Mouse (Mus musculus) forebrain, embryonic 12.5 days (tissue): ENCODE measurements around the gene B4gat1. TPM values are rescaled to one million over a fixed set of nuclear protein-coding genes. Genes with fewer than 3 reads are reported as not detected.

ENCODE experiments used
- ATAC-seq: fragments of 200-750 bp; cut with Nextera tagmentation; 2 replicates; pipeline ENCODE4 v1.8.0; 2017; ENCODE audit warnings: moderate TSS enrichment; ENCODE audit not compliant: low FRiP score
- H3K27ac ChIP-seq: fragments of 300-500 bp; sonication (generic); 2 replicates; pipeline ENCODE4 v1.5.1; 2016; ENCODE audit warnings: mild to moderate bottlenecking
- H3K27me3 ChIP-seq: fragments of 300-500 bp; sonication (generic); 2 replicates; pipeline ENCODE4 v1.6.1; 2016; ENCODE audit warnings: mild to moderate bottlenecking
- H3K36me3 ChIP-seq: fragments of 300-500 bp; sonication (generic); replicated peaks from 2 replicates; pipeline ENCODE4 v1.6.1; 2016; ENCODE audit warnings: mild to moderate bottlenecking
- H3K4me1 ChIP-seq: fragments of 300-500 bp; sonication (generic); 2 replicates; pipeline ENCODE4 v1.6.1; 2016
- H3K4me2 ChIP-seq: fragments of 300-500 bp; sonication (generic); 2 replicates; pipeline ENCODE4 v1.6.1; 2016; ENCODE audit warnings: mild to moderate bottlenecking, moderate library complexity
- H3K4me3 ChIP-seq: fragments of 300-500 bp; sonication (generic); replicated peaks from 2 replicates; pipeline ENCODE4 v1.5.1; 2016; ENCODE audit warnings: mild to moderate bottlenecking
- H3K9ac ChIP-seq: fragments of 300-500 bp; sonication (generic); 2 replicates; pipeline ENCODE4 v1.6.1; 2016; ENCODE audit warnings: mild to moderate bottlenecking
- H3K9me3 ChIP-seq: fragments of 300-500 bp; sonication (generic); 2 replicates; pipeline ENCODE4 v1.6.1; 2016
- WGBS: fragments of 180-500 bp; shearing (Covaris S2); methylation state at CpG from one replicate; pipeline ENCODE4 v1.1.7; 2016; 5-methylcytosine and 5-hydroxymethylcytosine counted together
- polyA plus RNA-seq: library from polyadenylated mRNA; unstranded; fragments of >200 nt; fragmentation: Nextera tagmentation; extraction: Ambion mirVana; gene quantifications from 2 replicates; pipeline ENCODE4 v1.2.1, GENCODE M21; 2016

The B4gat1 gene
- polyA plus RNA-seq, 1 experiment from 2014 or later, result 37.6 TPM

DNA sequence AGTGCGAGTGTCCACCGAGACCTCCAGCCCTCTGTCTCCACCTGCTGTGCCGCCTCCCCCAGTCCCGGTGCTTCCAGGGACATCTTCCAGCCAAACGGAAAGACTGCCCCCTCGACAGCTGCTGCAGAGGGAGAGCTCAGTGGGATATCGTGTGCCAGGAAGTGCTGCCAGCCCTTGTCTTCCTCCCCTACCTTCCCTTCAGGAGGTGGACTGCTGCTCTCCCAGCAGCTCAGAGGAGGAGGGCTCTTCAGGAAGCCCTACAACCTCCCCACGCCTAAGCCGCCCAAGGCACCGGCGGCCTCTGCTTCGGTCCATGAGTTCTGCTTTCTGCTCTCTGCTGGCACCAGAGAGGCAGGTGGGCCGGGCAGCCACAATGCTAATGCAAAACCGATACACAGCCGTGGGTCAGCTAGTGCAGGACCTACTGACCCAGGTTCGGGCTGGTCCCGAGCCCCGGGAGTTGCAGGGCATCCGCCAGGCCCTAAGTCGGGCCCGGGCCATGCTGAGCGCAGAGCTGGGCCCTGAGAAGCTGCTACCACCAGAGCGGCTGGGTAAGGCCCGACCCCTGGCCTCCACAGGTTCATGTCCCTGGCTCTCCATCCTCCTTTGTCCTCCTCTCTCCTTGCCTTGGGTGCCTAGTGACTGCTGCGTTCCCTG, 13.7 kb downstream of the B4gat1 start:
- 36% methylated on average over 25 of the region's 25 CpGs for WGBS
- Histone ChIP-seq H3K4me2 (no peak overlapping the region), H3K36me3 (peaks cover 24% of the 10 kb centered on the region), H3K9ac (no peak overlapping the region), H3K27ac (no peak overlapping the region), H3K4me1 (peaks cover 29% of the 10 kb centered on the region), H3K27me3 (peaks cover 51% of the 10 kb centered on the region), H3K9me3 (no peaks in the 10 kb centered on the region), H3K4me3 (no peak overlapping the region; the same call in 1 of the 2 replicates)
- ATAC-seq, result no peak

DNA sequence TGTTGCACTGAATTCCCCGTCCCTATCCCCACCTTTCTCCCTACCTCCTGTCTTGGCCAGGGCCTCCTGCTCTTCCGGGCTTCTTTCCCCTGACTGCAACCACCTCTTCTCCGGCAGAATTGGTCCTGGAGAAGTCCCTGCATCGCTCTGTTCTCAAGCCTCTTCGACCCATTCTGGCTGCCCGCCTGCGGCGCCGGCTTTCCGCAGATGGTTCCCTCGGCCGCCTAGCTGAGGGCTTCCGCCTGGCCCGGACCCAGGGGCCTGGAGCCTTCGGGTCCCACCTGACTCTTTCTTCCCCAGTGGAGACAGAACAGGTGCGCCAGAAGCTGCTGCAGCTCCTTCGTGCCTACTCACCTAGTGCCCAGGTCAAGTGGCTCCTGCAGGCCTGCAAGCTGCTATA, 14.2 kb downstream of the B4gat1 start:
- Histone ChIP-seq H3K4me3 (no peak overlapping the region), H3K4me1 (peaks cover 30% of the 10 kb centered on the region)
- 63% methylated on average over 17 of the region's 17 CpGs for WGBS

DNA sequence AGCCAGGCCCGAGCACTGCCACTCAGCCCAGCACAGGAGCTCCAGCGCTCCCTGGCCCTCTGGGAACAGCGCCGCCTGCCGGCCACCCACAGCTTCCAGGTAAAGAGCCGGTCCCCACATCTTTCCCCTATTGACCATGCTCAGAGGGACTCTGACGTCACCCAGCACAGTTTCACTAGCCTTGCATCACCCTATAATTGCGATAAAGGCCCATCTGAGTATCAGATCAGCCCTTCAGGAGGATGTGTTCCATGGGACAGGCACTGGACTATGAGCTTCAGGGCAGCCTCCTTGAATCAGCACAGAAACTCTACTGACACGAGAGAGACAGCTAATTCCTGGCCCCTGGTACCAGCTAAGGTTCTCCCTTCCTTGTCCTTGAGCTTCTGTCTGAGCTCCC, 15.3 kb downstream of the B4gat1 start:
- Histone ChIP-seq H3K4me1 (peaks cover 40% of the 10 kb centered on the region), H3K9me3 (no peaks in the 10 kb centered on the region), H3K4me2 (no peak overlapping the region), H3K36me3 (peaks cover 9% of the 10 kb centered on the region), H3K4me3 (no peak overlapping the region), H3K27ac (no peak overlapping the region), H3K27me3 (peaks cover 61% of the 10 kb centered on the region), H3K9ac (no peak overlapping the region)
- 23% methylated on average over 9 of the region's 9 CpGs for WGBS
- ATAC-seq, result no peak

More for the DNA sequence above, 14.2 kb downstream of the B4gat1 start:
- Histone ChIP-seq H3K27ac (no peak overlapping the region), H3K36me3 (peaks cover 19% of the 10 kb centered on the region), H3K9me3 (no peaks in the 10 kb centered on the region), H3K27me3 (peaks cover 55% of the 10 kb centered on the region), H3K9ac (no peak overlapping the region), H3K4me2 (no peak overlapping the region)
- no peak for ATAC-seq

DNA sequence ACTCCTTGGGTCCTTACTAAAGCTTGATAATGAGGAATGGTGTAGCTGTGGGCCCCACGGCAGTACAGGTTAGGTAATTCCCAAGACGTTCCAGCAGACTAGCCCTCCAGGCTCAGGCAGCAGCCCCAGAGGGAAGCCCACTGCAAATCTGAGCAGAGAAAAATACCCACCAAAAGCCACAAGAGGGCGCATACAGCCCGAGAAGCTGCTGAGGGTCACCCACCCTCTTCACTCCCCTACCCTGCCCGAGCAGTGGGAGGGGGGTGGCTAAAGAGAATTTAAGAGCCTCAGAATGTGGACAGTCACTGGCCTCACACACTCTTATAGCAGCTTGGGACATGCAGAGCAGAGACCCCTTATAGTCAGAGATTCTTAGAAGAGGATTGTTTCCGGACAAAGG, 17.6 kb downstream of the B4gat1 start:
- 7% methylated on average over 6 of the region's 6 CpGs for WGBS
- ATAC-seq, result peak; percentile 61
- H3K9ac ChIP-seq, result no peak overlapping the region
- H3K4me2 ChIP-seq, result no peak overlapping the region
- no peak overlapping the region for H3K27ac ChIP-seq
- no peaks in the 10 kb centered on the region for H3K9me3 ChIP-seq
- no peaks in the 10 kb centered on the region for H3K36me3 ChIP-seq
- peaks cover 46% of the 10 kb centered on the region for H3K27me3 ChIP-seq
- no peak overlapping the region for H3K4me3 ChIP-seq
- H3K4me1 ChIP-seq, result peaks cover 42% of the 10 kb centered on the region

DNA sequence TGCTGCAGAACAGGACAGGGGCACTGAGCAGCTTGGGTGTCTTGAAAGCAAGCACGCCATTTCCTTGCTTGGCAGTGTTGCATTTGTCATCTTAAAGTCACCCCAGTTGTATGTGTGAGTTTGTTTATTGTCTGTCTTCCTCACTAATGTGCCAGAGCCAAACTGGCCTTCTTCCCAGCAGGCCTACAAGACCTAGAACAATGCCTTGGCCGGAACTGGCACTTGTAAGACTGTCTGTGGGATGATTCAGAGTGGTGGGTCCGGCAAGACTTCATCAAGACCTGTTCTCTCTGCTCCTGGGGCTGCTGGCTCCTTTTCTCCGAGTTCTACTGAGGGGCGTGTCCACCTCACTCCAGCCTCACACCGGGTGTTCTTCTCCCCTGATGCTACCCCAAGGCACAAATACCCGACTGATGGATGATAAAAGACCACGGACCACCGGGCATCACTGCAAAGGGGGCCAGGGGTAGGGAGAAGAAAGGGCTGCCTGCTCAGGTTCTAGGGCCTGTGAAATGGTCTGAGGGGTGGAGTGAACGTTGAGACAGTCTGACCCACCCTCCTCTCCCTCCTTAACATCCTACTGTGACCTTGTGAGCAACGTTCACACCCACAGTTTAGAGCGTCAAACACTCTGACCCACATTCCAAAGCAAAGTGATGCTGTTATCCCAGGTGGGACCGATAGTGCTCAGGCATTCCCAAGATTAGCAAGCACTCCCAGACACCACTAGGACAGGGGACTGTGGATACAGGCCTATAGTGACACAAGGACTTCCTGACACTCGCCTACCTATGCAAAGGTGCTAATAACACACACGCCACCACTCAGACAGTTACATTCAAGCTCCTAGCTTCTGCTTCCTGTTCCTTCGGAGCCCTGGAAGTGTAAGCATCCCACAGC, 19.5 kb downstream of the B4gat1 start:
- ATAC-seq, result no peak
- H3K27ac ChIP-seq, result no peak overlapping the region
- no peak overlapping the region for H3K4me2 ChIP-seq
- 24% methylated on average over 16 of the region's 16 CpGs for WGBS
- H3K4me1 ChIP-seq, result peaks cover 39% of the 10 kb centered on the region
- H3K27me3 ChIP-seq, result peaks cover 33% of the 10 kb centered on the region
- no peaks in the 10 kb centered on the region for H3K36me3 ChIP-seq
- no peak overlapping the region for H3K4me3 ChIP-seq
- H3K9me3 ChIP-seq, result no peaks in the 10 kb centered on the region
- H3K9ac ChIP-seq, result 0 out of 2 replicates have a peak overlapping the region, but pooled peaks have one; percentile 25

DNA sequence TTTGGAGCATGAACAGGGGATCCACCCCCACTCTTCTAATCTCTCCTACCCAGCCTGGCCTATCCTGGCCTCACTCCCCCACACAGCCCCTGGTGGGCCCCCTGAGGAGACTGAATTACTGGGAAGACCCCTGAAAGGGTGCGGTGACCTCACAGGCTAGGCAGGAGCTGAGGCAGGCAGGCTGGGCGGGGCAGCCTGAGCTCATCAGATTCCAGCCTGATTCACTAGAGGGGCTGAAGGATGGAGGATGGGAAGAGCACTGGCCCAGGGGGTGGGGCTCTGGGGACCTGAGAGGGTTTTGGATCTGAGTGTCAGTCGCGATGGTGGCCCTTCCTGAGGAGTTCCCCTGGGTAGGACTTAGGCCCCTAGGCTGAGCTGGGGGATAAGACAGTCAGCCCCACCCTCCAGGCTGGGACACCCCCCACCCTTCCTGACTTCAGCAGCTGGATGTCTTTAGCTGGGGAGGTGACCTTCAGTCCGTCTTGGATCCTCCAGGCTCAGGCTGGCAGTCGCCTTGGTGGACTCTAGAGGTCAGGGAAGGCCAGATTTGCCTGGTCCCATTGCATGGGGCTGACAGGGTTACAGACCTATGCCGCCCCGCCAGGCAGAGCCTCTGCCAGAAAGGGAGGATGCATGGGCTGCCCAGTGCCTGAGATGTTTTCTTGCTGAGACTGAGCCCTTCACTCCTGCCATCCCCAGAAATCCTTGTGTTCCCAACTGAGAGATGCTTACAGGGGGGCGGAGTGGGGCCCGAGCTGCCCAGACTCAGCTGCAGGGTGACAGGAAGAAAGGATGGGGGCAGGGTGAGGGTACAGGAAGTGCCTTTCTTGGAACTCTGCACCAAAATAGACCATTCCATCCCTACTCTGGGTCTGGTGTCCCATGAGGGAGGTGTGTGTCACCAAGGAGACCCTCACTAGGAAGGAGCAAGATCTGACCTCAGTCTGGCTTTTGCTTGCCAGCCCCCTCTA, 20.5 kb downstream of the B4gat1 start:
- H3K27me3 ChIP-seq, result peaks cover 23% of the 10 kb centered on the region
- no peak for ATAC-seq
- H3K9ac ChIP-seq, result peak overlapping the region; percentile 25; the same call in 1 of the 2 replicates
- peaks cover 39% of the 10 kb centered on the region for H3K4me1 ChIP-seq
- no peak overlapping the region; the same call in 1 of the 2 replicates for H3K4me3 ChIP-seq
- no peaks in the 10 kb centered on the region for H3K36me3 ChIP-seq
- no peak overlapping the region for H3K4me2 ChIP-seq
- no peaks in the 10 kb centered on the region for H3K9me3 ChIP-seq
- H3K27ac ChIP-seq, result no peak overlapping the region
- 10% methylated on average over 10 of the region's 10 CpGs for WGBS

DNA sequence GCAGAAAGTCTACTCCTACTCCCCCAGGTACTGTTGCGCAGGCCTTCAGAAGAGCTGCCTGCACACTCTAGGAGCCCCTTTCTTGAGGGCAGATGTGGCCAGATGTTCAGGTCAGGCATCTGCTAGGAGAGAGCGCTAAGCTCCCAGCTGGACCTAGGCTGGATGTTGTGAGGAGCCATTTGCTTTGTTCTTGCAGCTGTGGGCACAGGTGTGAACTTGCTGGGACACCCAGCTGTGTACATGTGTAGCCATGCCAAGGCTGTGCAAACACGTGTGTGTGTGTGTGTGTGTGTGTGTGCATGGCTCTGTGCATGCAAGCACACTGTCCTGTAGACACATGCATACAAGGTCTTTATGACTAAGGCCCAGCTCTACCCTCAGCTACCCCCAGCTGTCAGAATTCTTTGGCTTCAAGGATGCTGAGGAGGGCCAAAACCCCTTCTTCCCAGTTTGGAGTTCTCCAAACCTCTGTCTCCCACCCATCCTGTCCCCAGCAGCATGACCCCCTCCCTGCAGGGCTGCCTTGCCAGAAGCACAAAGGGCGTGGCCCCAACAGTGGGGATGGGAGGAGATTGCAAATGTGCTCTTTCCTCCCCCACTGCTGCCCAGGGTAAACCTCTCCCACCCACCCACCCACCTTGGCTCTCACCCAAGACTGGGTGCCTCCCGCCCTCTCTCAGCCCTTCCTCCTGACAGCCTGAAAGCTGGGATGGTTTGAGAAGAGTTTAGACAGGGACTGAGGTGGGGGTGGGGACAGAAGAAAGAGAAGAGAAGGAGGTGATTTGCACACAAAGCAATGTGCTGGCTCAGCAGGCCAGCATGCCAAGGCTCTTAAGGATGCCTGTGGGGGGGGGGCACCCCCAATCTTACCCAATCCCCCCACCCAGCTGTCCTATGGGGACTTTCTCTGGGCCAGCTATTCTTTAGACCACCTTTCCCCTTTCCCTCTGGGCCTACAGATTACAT, 22.0 kb downstream of the B4gat1 start:
- no peak overlapping the region for H3K4me3 ChIP-seq
- WGBS, result 40% methylated on average over 5 of the region's 5 CpGs
- H3K27ac ChIP-seq, result no peak overlapping the region
- peak overlapping the region; percentile 21; the same call in 1 of the 2 replicates for H3K9ac ChIP-seq
- peaks cover 39% of the 10 kb centered on the region for H3K4me1 ChIP-seq
- H3K4me2 ChIP-seq, result no peak overlapping the region
- no peaks in the 10 kb centered on the region for H3K36me3 ChIP-seq
- peaks cover 32% of the 10 kb centered on the region for H3K27me3 ChIP-seq
- no peak for ATAC-seq
- H3K9me3 ChIP-seq, result no peaks in the 10 kb centered on the region

DNA sequence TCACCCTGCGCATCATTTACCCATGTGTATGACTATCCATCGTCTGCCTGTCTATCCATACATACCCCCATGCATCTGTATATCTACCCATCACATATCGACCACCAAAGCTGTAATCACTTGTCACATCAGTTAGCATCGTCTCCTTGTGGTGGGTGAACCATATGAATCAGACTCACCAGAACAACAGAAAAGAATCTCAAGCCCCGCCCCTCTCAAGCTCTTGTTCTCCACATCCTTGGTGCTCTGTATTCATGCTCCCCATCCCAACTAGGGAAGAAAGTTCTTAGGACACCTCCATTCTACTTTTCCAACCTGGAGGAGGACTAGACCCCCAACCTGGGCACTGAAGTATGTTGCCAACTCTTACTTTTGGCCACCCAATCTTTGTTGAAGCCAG, 23.4 kb downstream of the B4gat1 start:
- ATAC-seq, result no peak
- no peaks in the 10 kb centered on the region for H3K36me3 ChIP-seq
- H3K4me2 ChIP-seq, result no peak overlapping the region
- 81% methylated on average over 5 of the region's 5 CpGs for WGBS
- no peak overlapping the region for H3K4me3 ChIP-seq
- H3K27ac ChIP-seq, result no peak overlapping the region
- peaks cover 40% of the 10 kb centered on the region for H3K27me3 ChIP-seq
- H3K4me1 ChIP-seq, result peaks cover 33% of the 10 kb centered on the region
- no peaks in the 10 kb centered on the region for H3K9me3 ChIP-seq
- no peak overlapping the region for H3K9ac ChIP-seq

DNA sequence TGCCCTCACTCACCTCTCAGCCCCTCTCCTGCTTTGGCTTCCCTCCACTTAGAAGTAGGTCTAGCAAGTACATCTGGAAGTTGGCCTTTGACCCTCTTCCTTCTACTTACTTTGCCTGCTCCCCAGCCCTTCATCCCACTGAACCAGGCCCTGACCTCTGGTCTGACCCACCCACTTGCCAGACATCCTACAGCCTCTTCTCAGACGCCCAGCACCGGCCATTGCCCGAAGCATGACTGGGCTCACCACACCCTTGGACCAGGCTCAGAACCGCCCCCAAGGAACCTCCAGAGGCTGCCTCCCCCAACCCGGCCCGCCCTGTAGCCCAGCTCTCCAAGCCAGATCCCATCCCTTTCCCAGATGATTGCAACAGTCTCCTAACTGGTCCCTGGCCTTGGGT, 23.8 kb downstream of the B4gat1 start:
- ATAC-seq, result no peak
- Histone ChIP-seq H3K4me3 (no peak overlapping the region), H3K27me3 (peaks cover 44% of the 10 kb centered on the region), H3K4me2 (no peak overlapping the region), H3K4me1 (peaks cover 37% of the 10 kb centered on the region), H3K36me3 (no peaks in the 10 kb centered on the region), H3K27ac (no peak overlapping the region), H3K9me3 (no peaks in the 10 kb centered on the region), H3K9ac (no peak overlapping the region)
- 92% methylated on average over 6 of the region's 6 CpGs for WGBS

DNA sequence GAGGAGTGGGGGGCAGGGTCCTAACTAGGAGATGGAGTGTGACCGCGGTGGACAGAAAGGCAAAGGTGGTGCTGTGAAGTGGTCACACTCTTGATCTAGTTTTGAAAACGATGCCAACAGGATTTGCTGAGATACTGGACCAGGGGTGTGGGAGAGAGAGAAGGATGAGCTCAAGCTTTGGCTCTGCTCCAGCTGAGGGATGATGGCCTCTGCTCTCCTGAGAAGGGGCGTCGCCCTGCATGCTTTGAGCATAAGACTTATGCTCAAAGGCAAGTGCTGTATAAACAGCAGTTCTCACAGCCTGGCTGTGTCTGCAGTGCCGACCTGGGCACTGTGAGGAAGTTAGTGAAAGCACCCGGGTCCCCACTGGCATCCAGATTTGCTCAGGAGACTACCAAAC, 26.5 kb downstream of the B4gat1 start:
- Histone ChIP-seq H3K4me2 (no peak overlapping the region), H3K27me3 (peaks cover 60% of the 10 kb centered on the region), H3K36me3 (no peaks in the 10 kb centered on the region), H3K4me1 (peaks cover 37% of the 10 kb centered on the region), H3K27ac (no peak overlapping the region), H3K4me3 (no peak overlapping the region), H3K9ac (no peak overlapping the region), H3K9me3 (no peaks in the 10 kb centered on the region)
- no peak for ATAC-seq
- 73% methylated on average over 7 of the region's 7 CpGs for WGBS
